Mouse (Mus musculus): Measurements from ENCODE around the gene Gpalpp1. TPM values are rescaled to one million over a fixed set of nuclear protein-coding genes. Genes with fewer than 3 reads are reported as not detected.

Gene Gpalpp1
- total RNA-seq, 4 experiments from 2014 or later, result 5.6 to 6.9 (median 6.3) TPM

GRCm38 (mm10) chr14:76115744-76116143, 5.2 kb upstream of the Gpalpp1 start:
- no peak for DNase-seq (ENCODE audit: low spot score in 2 of 2)

- no peak for DNase-seq (ENCODE audit: low spot score in 2 of 2)
Measured at GRCm38 (mm10) chr14:76099543-76099942, 11.0 kb downstream of the Gpalpp1 start.

- DNase-seq (ENCODE audit: low spot score in 2 of 2), result no peak
Measured at GRCm38 (mm10) chr14:76097815-76098214, 12.7 kb downstream of the Gpalpp1 start.

- no peak for DNase-seq (ENCODE audit: low spot score in 2 of 2)
Measured at GRCm38 (mm10) chr14:76097244-76097643, 13.3 kb downstream of the Gpalpp1 start.

GRCm38 (mm10) chr14:76084188-76084587, 26.4 kb downstream of the Gpalpp1 start:
- no peak for DNase-seq (ENCODE audit: low spot score in 2 of 2)

GRCm38 (mm10) chr14:76082086-76082636, 28.4 kb downstream of the Gpalpp1 start:
- no peak for DNase-seq (ENCODE audit: low spot score in 2 of 2)

- no peak for DNase-seq (ENCODE audit: low spot score in 2 of 2)
Measured at GRCm38 (mm10) chr14:76081451-76081850, 29.1 kb downstream of the Gpalpp1 start.

GRCm38 (mm10) chr14:76077088-76077491, 33.5 kb downstream of the Gpalpp1 start:
- DNase-seq (ENCODE audit: low spot score in 2 of 2), result no peak

GRCm38 (mm10) chr14:76076602-76077001, 34.0 kb downstream of the Gpalpp1 start:
- no peak for DNase-seq (ENCODE audit: low spot score in 2 of 2)

GRCm38 (mm10) chr14:76075721-76076120, 34.8 kb downstream of the Gpalpp1 start:
- no peak for DNase-seq (ENCODE audit: low spot score in 2 of 2)

- no peak for DNase-seq (ENCODE audit: low spot score in 2 of 2)
Measured at GRCm38 (mm10) chr14:76074206-76074605, 36.4 kb downstream of the Gpalpp1 start.

GRCm38 (mm10) chr14:76072626-76073025, 37.9 kb downstream of the Gpalpp1 start:
- no peak for DNase-seq (ENCODE audit: low spot score in 2 of 2)

GRCm38 (mm10) chr14:76069296-76069695, 41.3 kb downstream of the Gpalpp1 start:
- no peak for DNase-seq (ENCODE audit: low spot score in 2 of 2)

- no peak for DNase-seq (ENCODE audit: low spot score in 2 of 2)
Measured at GRCm38 (mm10) chr14:76068296-76068695, 42.3 kb downstream of the Gpalpp1 start.

GRCm38 (mm10) chr14:76067237-76067636, 43.3 kb downstream of the Gpalpp1 start:
- DNase-seq (ENCODE audit: low spot score in 2 of 2), result no peak

GRCm38 (mm10) chr14:76059441-76059840, 51.1 kb downstream of the Gpalpp1 start:
- DNase-seq (ENCODE audit: low spot score in 2 of 2), result no peak

- no peak for DNase-seq (ENCODE audit: low spot score in 2 of 2)
Measured at GRCm38 (mm10) chr14:76053726-76054125, 56.8 kb downstream of the Gpalpp1 start.

GRCm38 (mm10) chr14:76051966-76052365, 58.6 kb downstream of the Gpalpp1 start:
- no peak for DNase-seq (ENCODE audit: low spot score in 2 of 2)

- no peak for DNase-seq (ENCODE audit: low spot score in 2 of 2)
Measured at GRCm38 (mm10) chr14:76045767-76046166, 64.8 kb downstream of the Gpalpp1 start.

- no peak for DNase-seq (ENCODE audit: low spot score in 2 of 2)
Measured at GRCm38 (mm10) chr14:76044164-76044557, 66.4 kb downstream of the Gpalpp1 start.

- DNase-seq (ENCODE audit: low spot score in 2 of 2), result no peak
Measured at GRCm38 (mm10) chr14:76043251-76044163, 67.1 kb downstream of the Gpalpp1 start.
